Mouse (Mus musculus) forebrain, embryonic 14.5 days (tissue): ENCODE measurements around the gene Slc25a15. TPM values are rescaled to one million over a fixed set of nuclear protein-coding genes. Genes with fewer than 3 reads are reported as not detected.

Experiments
- ATAC-seq: fragments of 200-750 bp; cut with Nextera tagmentation; 2 replicates; pipeline ENCODE4 v1.8.0; 2017; ENCODE audit warnings: mild to moderate bottlenecking, moderate library complexity
- DNase-seq: peaks from one replicate; pipeline ENCODE4 v3.0.0-alpha.2; 2015; ENCODE audit warnings: low spot score
- H3K27ac ChIP-seq: fragments of 300-500 bp; sonication (generic); 2 replicates; pipeline ENCODE4 v1.5.1; 2014; ENCODE audit warnings: low read depth, mild to moderate bottlenecking, control low read depth, low read length, moderate library complexity
- H3K27me3 ChIP-seq: fragments of 300-500 bp; sonication (generic); replicated peaks from 2 replicates; pipeline ENCODE4 v1.6.1; 2014; ENCODE audit warnings: low read length, control low read depth, mixed read lengths; ENCODE audit not compliant: control insufficient read depth, insufficient read depth
- H3K36me3 ChIP-seq: fragments of 300-500 bp; sonication (generic); 2 replicates; pipeline ENCODE4 v1.6.1; 2014; ENCODE audit warnings: low read length, control low read depth; ENCODE audit not compliant: control insufficient read depth, insufficient read depth
- H3K4me1 ChIP-seq: fragments of 300-500 bp; sonication (generic); 2 replicates; pipeline ENCODE4 v1.6.1; 2014; ENCODE audit warnings: antibody characterized with exemption, low read length, control low read depth; ENCODE audit not compliant: control insufficient read depth, insufficient read depth
- H3K4me2 ChIP-seq: fragments of 300-500 bp; sonication (generic); 2 replicates; pipeline ENCODE4 v1.6.1; 2014; ENCODE audit warnings: mild to moderate bottlenecking, control low read depth, low read length
- H3K4me3 ChIP-seq: fragments of 300-500 bp; sonication (generic); 2 replicates; pipeline ENCODE4 v1.5.1; 2014; ENCODE audit warnings: low read depth, low read length, control low read depth
- H3K9ac ChIP-seq: fragments of 300-500 bp; sonication (generic); 2 replicates; pipeline ENCODE4 v1.6.1; 2014; ENCODE audit warnings: mild to moderate bottlenecking, low read length, control low read depth, moderate library complexity
- H3K9me3 ChIP-seq: fragments of 300-500 bp; sonication (generic); replicated peaks from 2 replicates; pipeline ENCODE4 v1.6.1; 2016; ENCODE audit warnings: low read length, control low read depth, mixed read lengths; ENCODE audit not compliant: control insufficient read depth
- WGBS: fragments of 180-500 bp; shearing (Covaris S2); extraction: QIAGEN DNeasy Blood & Tissue Kit; methylation state at CpG from one replicate; pipeline ENCODE4 v1.1.7; 2014; 5-methylcytosine and 5-hydroxymethylcytosine counted together
- polyA plus RNA-seq: library from polyadenylated mRNA; unstranded; fragments of >200 nt; fragmentation: Nextera tagmentation; extraction: Ambion mirVana; gene quantifications from 2 replicates; pipeline ENCODE4 v1.2.1, GENCODE M21; 2014

Slc25a15 gene
- 8.3 and 8.4 TPM in 2 replicates for polyA plus RNA-seq

DNA sequence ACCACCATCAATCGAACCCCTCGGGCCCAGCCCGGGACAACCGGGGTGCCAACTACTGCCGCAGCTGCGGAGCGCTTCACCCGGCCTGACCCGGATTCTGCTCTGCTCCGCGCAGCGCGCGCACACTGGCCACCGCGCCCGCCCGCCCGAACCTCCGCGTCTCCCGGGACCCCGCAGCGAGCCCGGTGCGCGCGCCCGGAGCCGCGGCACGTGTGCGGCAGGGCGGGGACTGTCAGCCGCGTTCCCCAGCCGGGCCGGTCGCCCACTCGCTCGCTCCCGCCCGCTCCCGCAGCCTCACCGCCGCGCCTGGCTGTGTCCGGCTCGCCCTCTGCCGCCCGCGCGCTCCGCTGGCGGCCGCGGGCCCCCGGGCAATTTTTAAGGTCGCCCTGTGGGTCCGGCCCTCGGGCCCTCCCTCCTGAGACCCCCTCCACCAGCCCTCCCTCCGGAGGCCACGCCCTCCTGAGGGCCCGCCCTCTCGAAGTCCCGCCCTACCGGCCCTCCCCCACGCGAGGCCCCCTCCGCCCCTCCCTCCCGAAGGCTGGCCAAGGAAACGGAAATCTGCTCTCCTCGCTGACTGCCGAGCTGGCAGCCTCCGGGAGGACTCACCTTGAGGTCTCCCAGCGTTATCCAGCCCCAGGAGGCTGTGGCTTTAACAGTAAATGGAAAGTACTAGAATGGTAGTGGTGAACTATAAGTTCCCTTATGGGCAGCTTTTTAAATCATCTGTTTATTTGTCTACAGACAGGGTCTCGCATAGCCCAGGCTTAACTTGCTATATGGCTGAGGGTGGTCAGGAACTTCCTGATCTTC is at the start of gene Slc25a15:
Slc25a15 (minus strand) TSS at position 456 of the 810 bp plus-strand sequence.
- no peaks in the 10 kb centered on the region for H3K36me3 ChIP-seq
- H3K4me3 ChIP-seq = peak within 1 kb of the TSS; percentile 73
- H3K9ac ChIP-seq = peak within 1 kb of the TSS; percentile 78

DNA sequence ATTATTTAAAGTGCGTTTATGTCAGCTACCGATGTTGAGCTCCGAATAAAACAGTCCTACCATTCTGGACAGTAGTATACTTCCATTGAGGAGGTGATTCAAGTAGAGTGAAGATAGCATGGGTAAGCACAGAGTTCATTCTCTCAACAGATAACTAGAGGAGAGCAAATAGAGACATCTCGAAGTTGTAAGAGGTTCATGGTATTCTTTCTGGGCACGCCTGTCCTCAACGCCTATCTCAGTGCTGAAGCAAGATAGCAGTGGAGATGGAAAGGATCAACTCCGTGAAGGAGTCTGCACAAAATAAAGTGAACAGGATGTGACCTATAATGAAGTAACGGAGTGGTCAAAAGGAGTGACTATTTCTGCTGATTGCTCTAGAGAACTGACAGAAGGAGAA is 13.6 kb upstream of the Slc25a15 start:
- WGBS = 26% methylated on average over 8 of the region's 8 CpGs
- no peaks in the 10 kb centered on the region for H3K27me3 ChIP-seq
- no peak overlapping the region for H3K27ac ChIP-seq
- H3K9ac ChIP-seq = peak overlapping the region; percentile 92
- no peak for DNase-seq
- peaks cover 10% of the 10 kb centered on the region for H3K36me3 ChIP-seq
- H3K4me1 ChIP-seq = peaks cover 6% of the 10 kb centered on the region; the same call in 1 of the 2 replicates
- ATAC-seq = no peak
- H3K4me3 ChIP-seq = peak overlapping the region; percentile 83
- H3K4me2 ChIP-seq = peak overlapping the region; percentile 66
- no peaks in the 10 kb centered on the region for H3K9me3 ChIP-seq

More for the DNA sequence above, at the start of gene Slc25a15:
- no peaks in the 10 kb centered on the region for H3K9me3 ChIP-seq
- ATAC-seq (peak; percentile 94), DNase-seq (peak; percentile 92)
- H3K27me3 ChIP-seq = no peaks in the 10 kb centered on the region
- no peaks in the 10 kb centered on the region for H3K4me1 ChIP-seq
- peak within 1 kb of the TSS; percentile 55; the same call in 1 of the 2 replicates for H3K27ac ChIP-seq
- under 1% methylated on average over 69 of the region's 77 CpGs for WGBS
- peak within 1 kb of the TSS; percentile 77 for H3K4me2 ChIP-seq

- peak; percentile 96 for ATAC-seq
- WGBS = 0% methylated on average over 25 of the region's 25 CpGs
- peak within 1 kb of the TSS; percentile 83 for H3K4me3 ChIP-seq
Measured at GRCm38 (mm10) chr8:22411282-22411702, 12.9 kb upstream of the Slc25a15 start, which contains the start of gene Mrps31. Gene Mrps31 (plus strand): TSS chr8:22411361.

GRCm38 (mm10) chr8:22410688-22411281 is 12.4 kb upstream of the Slc25a15 start:
- 18% methylated on average over 16 of the region's 16 CpGs for WGBS
- H3K9ac ChIP-seq = peak overlapping the region; percentile 92
- peaks cover 6% of the 10 kb centered on the region; the same call in 1 of the 2 replicates for H3K4me1 ChIP-seq
- H3K9me3 ChIP-seq = no peaks in the 10 kb centered on the region
- H3K27ac ChIP-seq = peak overlapping the region; percentile 34; the same call in 1 of the 2 replicates
- no peaks in the 10 kb centered on the region for H3K27me3 ChIP-seq
- peak overlapping the region; percentile 83 for H3K4me3 ChIP-seq
- H3K36me3 ChIP-seq = peaks cover 3% of the 10 kb centered on the region; the same call in 1 of the 2 replicates
- H3K4me2 ChIP-seq = peak overlapping the region; percentile 66
- DNase-seq = no peak
- ATAC-seq = peak; percentile 24; the same call in 1 of the 2 replicates

More at GRCm38 (mm10) chr8:22411282-22411702, 12.9 kb upstream of the Slc25a15 start, which contains the start of gene Mrps31:
- Histone ChIP-seq H3K4me2 (peak within 1 kb of the TSS; percentile 66), H3K27me3 (no peaks in the 10 kb centered on the region), H3K4me1 (peaks cover 6% of the 10 kb centered on the region; the same call in 1 of the 2 replicates), H3K36me3 (peaks cover 7% of the 10 kb centered on the region), H3K9ac (peak within 1 kb of the TSS; percentile 92), H3K9me3 (no peaks in the 10 kb centered on the region), H3K27ac (peak within 1 kb of the TSS; percentile 60; the same call in 1 of the 2 replicates)
- peak; percentile 95 for DNase-seq

DNA sequence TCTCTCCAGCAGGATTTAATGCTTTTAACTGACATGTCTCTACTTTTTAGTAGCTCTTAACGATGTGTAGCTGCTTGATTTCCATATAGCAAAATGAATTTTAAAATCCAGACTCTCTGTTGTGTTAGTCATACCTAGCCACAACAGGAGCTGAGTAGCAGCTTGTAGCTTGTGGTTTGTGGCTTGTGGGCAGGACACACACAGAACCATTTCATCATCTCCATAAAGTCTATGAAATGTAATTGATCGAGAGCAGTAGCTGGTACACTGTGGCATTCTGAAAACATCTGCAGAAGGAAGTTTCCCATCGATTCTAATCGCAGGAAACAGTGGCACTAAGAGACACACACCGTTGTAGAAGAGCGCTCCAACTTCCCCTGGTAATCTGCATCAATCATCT is 7.3 kb upstream of the Slc25a15 start:
- Histone ChIP-seq H3K4me3 (no peak overlapping the region), H3K27ac (no peak overlapping the region), H3K27me3 (no peaks in the 10 kb centered on the region), H3K36me3 (no peaks in the 10 kb centered on the region), H3K4me1 (no peaks in the 10 kb centered on the region), H3K4me2 (no peak overlapping the region), H3K9me3 (no peaks in the 10 kb centered on the region), H3K9ac (no peak overlapping the region)
- DNase-seq (no peak), ATAC-seq (no peak)
- 75% methylated on average over 6 of the region's 6 CpGs for WGBS

DNA sequence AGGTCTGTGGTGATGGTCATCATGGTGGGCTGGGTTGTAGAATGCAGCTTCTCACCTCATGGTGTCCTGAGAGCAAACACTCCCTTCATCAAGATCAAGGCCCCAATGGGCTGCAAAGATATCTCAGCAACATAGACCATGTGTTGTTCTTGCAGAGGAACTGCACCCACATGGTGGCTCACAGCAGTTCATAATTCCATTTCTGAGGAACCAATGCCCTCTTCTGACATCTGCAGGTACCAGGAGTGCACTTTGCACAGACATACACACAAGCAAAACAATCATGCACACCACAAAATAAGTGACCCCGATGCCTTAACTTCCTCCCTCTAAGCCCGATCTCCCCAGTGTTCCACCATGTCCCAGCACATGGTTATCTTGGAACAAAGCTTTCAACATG is 4.8 kb upstream of the Slc25a15 start:
- H3K27ac ChIP-seq = no peak overlapping the region
- H3K4me3 ChIP-seq = no peak overlapping the region
- no peaks in the 10 kb centered on the region for H3K36me3 ChIP-seq
- H3K27me3 ChIP-seq = no peaks in the 10 kb centered on the region
- ATAC-seq (no peak), DNase-seq (no peak)
- WGBS = 89% methylated on average over 2 of the region's 2 CpGs
- no peaks in the 10 kb centered on the region for H3K4me1 ChIP-seq
- H3K9me3 ChIP-seq = no peaks in the 10 kb centered on the region
- H3K4me2 ChIP-seq = no peak overlapping the region
- no peak overlapping the region for H3K9ac ChIP-seq

DNA sequence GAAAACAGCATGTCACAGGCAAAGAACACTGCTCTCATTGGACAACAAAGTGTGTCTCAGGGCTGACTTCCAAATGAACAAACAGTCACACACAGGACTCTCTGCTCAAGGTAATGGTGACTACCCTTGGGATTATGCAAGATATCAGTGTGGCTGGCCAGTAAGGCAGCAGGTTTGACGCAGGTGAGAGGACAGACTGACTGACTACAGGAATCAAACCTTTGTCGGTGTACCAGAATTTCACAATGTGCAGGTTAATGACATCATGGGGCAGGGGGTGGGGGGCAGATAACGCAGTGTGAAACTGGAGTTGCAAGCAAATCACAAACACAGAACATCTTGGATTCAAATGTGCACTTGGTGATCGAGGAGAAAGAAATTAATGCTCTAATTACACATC is 2.2 kb upstream of the Slc25a15 start:
- no peaks in the 10 kb centered on the region for H3K27me3 ChIP-seq
- no peaks in the 10 kb centered on the region for H3K36me3 ChIP-seq
- no peak for ATAC-seq
- no peak overlapping the region for H3K9ac ChIP-seq
- H3K4me2 ChIP-seq = no peak overlapping the region
- DNase-seq = no peak
- H3K9me3 ChIP-seq = no peaks in the 10 kb centered on the region
- H3K27ac ChIP-seq = no peak overlapping the region
- WGBS = 91% methylated on average over 4 of the region's 4 CpGs
- no peak overlapping the region for H3K4me3 ChIP-seq
- H3K4me1 ChIP-seq = no peaks in the 10 kb centered on the region

DNA sequence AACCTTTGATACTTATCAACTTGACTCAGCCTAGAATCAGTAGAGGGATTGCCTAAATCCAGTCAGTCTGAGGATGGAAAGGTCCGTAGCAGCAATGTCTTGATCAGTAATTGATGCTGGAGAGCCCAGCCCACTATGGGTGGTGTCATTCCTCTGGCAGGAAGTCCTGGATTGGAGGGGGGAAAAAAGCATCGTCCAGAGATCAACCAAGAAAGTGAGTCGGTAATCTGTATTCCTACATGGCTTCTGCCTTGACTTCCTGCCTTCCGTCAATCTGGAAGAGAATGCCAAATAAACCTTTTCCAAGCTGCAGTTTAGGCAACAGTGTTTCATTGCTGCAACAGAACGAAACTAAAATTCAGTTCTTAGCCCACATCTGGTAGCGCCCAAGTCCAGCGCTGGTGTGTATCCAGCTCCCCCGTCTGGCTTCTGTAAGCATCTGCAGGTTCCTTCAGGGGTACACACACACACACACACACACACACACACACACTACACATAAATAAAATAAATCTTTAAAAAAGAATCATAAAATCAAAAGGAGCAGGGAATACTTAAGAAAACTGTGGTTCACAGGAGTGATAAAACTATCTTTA is 986 bp upstream of the Slc25a15 start:
- Histone ChIP-seq H3K27me3 (no peaks in the 10 kb centered on the region), H3K4me2 (peak overlapping the region; percentile 77), H3K4me3 (peak overlapping the region; percentile 73; the same call in 1 of the 2 replicates), H3K9ac (peak overlapping the region; percentile 78; the same call in 1 of the 2 replicates), H3K27ac (no peak overlapping the region), H3K36me3 (no peaks in the 10 kb centered on the region), H3K4me1 (no peaks in the 10 kb centered on the region), H3K9me3 (no peaks in the 10 kb centered on the region)
- DNase-seq (no peak), ATAC-seq (no peak)
- WGBS = 87% methylated on average over 8 of the region's 8 CpGs
